Mouse (Mus musculus) monocyte, adult 5-6 weeks (primary cell): Measurements from ENCODE around the gene Nxph3. TPM values are rescaled to one million over a fixed set of nuclear protein-coding genes. Genes with fewer than 3 reads are reported as not detected.
A peak's percentile ranks its signal among the peaks of the same experiment; 100 is the strongest.

Source experiments
- ATAC-seq: fragments of 153-309, 156-312 bp; replicated peaks from 2 replicates; pipeline ENCODE4 v1.8.0; 2017; ENCODE audit warnings: mild to moderate bottlenecking; ENCODE audit not compliant: low TSS enrichment, insufficient number of reproducible peaks, severe bottlenecking, poor library complexity, low FRiP score
- total RNA-seq: library from RNA; stranded (forward); fragments of 200-1000, 200-491, 200-594 nt; gene quantifications from 3 replicates; pipeline ENCODE4 v1.2.3, GENCODE M21; 2017

Nxph3 gene
- not detected in 3 replicates for total RNA-seq

GRCm38 (mm10) chr11:95514298-95514861 is at the start of gene Nxph3:
TSS of gene Nxph3 (minus strand) at chr11:95514570.
- no peak for ATAC-seq

- ATAC-seq: no peak
Measured at GRCm38 (mm10) chr11:95563849-95564248, 49.5 kb upstream of the Nxph3 start.

DNA sequence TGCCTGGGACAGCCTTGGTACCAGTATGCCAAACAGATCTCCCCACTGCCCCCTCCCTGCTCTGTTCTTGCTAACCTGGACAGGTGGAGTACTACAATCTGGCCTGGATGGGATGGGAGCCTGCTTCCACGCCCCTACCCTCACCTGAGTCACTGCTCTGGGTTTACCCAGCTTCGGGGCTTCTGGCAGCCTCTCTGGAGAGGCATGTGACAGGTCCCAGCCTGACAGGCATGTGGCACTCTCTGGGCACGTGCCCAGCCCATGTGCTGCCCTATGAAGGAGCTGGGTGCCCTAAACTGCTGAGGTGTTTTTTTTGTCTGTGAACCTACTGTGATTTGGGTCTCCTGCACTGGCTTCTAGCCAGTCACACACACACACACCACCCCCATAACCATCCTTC is 46.4 kb upstream of the Nxph3 start:
- ATAC-seq: no peak

GRCm38 (mm10) chr11:95559761-95560160 is 45.4 kb upstream of the Nxph3 start:
- ATAC-seq: no peak

DNA sequence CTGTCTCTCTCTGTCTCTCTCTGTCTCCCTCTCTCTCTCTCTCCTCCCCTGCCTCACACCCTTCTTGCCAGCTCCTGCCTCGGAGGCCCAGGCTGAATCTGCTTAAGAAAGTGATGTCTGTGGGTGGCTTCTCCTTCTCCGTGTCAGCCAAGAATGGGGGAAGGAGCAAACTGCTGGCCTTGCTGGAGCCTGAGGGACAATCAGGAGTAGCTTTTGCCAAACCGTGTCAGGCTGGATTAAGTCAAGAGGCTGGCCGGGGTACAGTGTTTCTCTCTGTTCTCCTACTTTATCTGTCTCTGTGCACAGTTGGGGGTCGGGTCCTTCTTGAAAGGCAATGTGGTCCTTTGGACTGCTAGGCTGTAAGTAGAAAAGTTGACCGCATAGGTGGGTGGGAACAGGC is 43.3 kb upstream of the Nxph3 start:
- ATAC-seq: no peak

GRCm38 (mm10) chr11:95557032-95557431 is 42.7 kb upstream of the Nxph3 start:
- ATAC-seq: no peak

- no peak for ATAC-seq
Measured at GRCm38 (mm10) chr11:95555279-95555678, 40.9 kb upstream of the Nxph3 start.

DNA sequence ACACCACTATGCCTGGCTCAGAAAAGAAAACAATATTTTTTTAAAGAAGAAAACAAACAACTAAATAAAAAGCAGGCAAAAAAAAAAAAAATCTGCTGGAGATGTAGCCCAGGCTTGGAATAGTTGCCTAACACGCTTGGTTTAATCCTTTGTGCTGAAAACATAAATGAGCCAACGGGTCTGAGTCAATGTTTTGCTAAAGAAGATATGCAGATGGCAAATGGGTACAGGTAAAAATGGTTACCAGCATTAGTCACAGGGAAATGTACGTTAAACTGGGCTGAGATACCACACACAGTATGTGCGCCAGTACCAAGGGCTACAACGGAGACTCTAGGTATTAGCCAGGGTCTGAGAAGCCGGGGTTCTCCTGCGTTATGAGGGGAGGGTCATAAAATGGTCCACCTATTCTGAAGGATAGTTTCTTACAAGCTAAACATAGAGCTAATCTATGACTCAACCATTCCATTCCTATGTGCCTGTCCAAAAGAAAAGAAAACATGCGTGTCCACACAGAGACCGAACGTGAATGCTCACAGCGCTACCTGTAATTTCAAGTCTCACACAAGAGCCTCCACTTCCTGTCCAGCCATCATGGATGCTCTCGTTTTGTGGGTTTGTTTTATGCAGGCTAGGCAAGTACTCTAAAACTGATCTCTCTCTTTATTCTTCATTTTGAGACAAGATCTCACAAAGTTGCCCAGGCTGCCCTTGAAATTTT is 36.1 kb upstream of the Nxph3 start:
- no peak for ATAC-seq

- no peak for ATAC-seq
Measured at GRCm38 (mm10) chr11:95546021-95546782, 31.8 kb upstream of the Nxph3 start.

DNA sequence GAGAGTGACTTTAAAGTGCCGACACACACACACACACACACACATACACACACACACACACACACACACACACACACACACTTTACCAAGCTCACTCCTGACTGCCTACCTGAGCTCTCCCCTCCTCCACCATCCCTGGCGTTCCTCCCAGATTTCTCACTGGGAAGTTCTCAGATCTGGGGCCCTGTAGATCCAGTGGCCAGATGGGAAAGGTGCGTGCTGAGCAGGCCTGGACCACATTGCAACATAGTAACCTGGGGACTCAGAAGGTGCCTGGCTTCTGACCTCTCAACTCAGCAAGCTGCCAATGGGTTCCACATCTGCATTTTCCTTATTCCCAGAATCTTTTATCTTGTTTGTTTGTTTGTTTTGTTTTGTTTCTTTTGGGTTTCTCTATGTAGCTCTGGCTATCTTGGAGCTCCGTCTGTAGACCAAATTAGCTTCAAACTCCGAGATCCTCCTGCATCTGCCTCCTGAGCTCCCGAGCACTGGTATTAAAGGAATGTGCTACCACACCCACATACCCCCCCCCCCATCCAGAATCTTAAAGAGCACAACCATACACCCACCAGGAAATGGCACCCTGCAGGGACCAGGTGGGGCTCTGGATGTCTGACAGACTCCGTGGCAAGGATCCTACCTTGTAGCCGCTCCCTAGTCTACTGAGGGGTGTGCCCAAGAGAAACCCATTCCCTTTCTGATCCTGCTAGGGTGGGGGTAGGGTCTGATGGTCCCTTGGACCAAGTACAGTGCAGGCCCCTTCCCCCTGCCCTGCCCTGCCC is 30.4 kb upstream of the Nxph3 start:
- no peak for ATAC-seq

DNA sequence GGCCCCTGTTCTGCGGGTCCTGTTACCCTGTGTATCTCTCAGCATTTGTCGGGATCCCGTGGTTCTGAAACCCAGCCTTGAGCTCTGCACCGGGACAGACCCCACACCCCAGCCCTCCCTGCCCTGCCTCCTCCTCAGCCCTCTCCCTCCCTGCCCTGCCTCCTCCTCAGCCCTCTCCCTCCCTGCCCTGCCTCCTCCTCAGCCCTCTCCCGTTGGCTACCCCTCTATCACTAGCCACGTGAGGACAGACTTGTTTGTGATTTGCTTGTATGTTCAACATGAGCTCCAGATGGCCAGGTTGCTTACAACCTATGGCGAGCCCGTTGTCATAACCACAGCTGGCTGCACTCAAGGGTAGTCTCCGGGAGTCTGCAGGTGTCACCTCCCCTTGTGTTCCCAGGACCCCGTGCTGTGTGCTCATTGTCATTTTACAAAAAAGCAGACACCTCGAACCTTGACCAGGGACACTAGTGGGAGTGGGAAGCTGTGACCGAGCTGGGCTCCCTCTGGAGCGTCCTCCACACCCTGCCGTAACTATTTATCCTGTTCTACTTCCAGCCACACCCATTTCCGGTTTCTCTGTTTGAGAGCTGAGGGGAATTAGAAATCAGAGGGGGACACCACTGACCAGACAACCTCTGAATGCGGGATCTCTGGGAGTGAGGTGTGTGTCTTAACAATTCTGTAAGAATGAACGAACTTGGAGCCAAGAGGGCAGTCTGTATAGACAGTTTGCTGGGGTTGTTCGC is 26.4 kb upstream of the Nxph3 start:
- ATAC-seq: no peak

- no peak for ATAC-seq
Measured at GRCm38 (mm10) chr11:95538378-95539104, 24.2 kb upstream of the Nxph3 start.

- ATAC-seq: peak; percentile 76; the same call in 1 of the 2 replicates
Measured at GRCm38 (mm10) chr11:95533484-95534160, 19.3 kb upstream of the Nxph3 start.

DNA sequence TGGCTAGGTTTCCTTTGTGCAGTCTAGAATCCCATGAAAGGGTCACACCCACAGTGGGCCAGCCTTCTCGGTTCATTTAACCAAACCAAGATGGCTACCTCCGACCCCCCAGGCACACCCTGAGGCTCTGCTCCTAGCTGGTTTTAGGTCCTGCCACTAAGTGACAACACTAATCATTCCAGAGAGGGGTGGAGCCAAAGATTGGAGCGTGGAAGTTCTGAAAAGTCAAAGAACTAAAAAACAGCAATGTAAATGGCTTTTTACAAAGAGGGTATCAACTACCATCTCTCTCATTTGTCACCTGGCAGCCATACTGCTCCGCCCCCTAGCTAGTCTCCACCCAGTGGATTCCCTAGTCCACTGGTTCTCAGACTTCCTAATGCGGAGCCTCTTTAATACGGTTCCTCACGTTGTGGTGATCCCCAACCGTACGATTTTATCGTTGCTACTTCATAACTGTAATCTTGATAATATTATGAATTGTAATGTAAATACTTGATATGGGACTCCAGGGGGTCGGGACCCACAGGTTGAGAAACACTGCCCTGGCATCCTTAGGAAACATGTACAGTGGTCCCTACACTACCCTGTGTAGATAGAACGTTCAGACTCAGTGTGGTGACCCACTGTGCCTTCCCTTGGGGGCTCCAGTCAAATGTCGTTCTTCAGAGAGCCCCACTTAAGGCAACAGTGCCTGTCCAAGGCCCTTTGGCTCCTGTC is 18.1 kb upstream of the Nxph3 start:
- ATAC-seq: no peak

DNA sequence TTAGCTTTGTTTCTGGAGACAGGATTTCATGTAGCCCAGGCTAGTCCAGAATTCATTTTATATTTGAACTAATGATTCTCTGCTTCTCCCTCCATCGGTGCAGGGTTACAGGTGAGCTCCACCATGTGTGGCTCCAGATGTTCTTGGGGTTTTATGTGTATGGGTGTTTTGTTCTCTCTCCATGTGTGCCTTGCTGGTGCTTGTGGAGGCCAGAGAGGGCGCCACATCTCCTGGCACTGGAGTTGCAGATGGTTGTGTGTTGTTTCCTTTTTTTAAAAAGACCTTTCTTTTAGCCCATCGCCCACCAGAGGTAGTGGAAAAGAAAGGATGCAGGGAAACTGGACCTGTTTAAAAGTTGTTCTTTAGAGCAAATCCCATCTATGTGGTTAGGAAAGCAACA is 13.9 kb upstream of the Nxph3 start:
- ATAC-seq: no peak

DNA sequence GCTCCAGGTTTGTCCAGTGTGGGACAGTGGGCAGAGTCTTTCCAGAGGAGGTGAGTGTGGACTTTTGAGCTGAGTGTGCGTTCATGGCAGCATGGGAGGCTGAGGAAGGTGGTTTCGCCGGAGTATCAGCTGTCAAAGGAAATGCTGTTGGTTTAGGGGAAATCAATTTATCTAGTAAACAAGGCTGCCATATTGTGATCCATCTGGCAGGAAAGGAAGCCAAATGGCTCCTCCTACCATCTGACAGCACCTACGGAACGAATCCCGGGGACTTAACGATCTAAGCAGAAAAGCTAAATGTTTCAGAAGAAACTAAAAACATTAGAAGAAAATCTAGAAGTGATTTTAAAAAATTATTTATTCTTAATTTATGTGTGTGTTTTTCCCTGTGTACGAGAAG is 12.9 kb upstream of the Nxph3 start:
- ATAC-seq: no peak

- peak; percentile 67 for ATAC-seq
Measured at GRCm38 (mm10) chr11:95521563-95521962, 7.2 kb upstream of the Nxph3 start.
